Mouse (Mus musculus): ENCODE measurements at regions not wholly inside any gene's neighbourhood (a gene's known extent, or its start where the extent isn't known, plus 50 kb on each side); places are given as distances from the start of the nearest gene placed in this dataset.

- TF ChIP-seq ZNF384 (IDR thresholded peaks at IDR 0.05; ENCODE audit: low read depth, low read length) (no peak), JUND (conservative IDR thresholded peaks at IDR 0.05; ENCODE audit: low read depth, low read length) (no peak), ZC3H11A (IDR thresholded peaks at IDR 0.05; ENCODE audit: low read depth, low read length) (no peak), EP300 (IDR thresholded peaks at IDR 0.05; ENCODE audit: low read length) (no peak), CTCF (conservative IDR thresholded peaks at IDR 0.05 in 1 of 2, IDR thresholded peaks at IDR 0.05 in 1 of 2; ENCODE audit: low read depth in 2 of 2, low read length in 2 of 2) (no peak), E2F4 (IDR thresholded peaks at IDR 0.05; ENCODE audit: insufficient replicate concordance, low read depth, low read length) (no peak), TBP (conservative IDR thresholded peaks at IDR 0.05; ENCODE audit: low read depth, low read length) (no peak), USF2 (conservative IDR thresholded peaks at IDR 0.05; ENCODE audit: low read depth, low read length) (no peak), UBTF (IDR thresholded peaks at IDR 0.05; ENCODE audit: low read depth, low read length) (no peak), POLR2AphosphoS2 (IDR thresholded peaks at IDR 0.05; ENCODE audit: low read depth, low read length) (no peak), POLR2A (IDR thresholded peaks at IDR 0.05; ENCODE audit: low read depth, low read length) (no peak), TCF12 (IDR thresholded peaks at IDR 0.05; ENCODE audit: low read depth, low read length) (no peak)
Measured at GRCm38 (mm10) chr3:120810048-120810447, 361.4 kb downstream of the Rwdd3 start.
